Mouse (Mus musculus) left cerebral cortex, postnatal 4 days (tissue): ENCODE data around the gene Megf11. TPM values are rescaled to one million over a fixed set of nuclear protein-coding genes. Genes with fewer than 3 reads are reported as not detected.

Experiments used
- DNase-seq: peaks from one replicate; pipeline ENCODE4 v3.0.0-alpha.2; 2022
- intact Hi-C: fragments of 180-260 bp; cut with DNase I; formaldehyde crosslinking; loops from one replicate; pipeline ENCODE4 v1.15.1; 2025
- total RNA-seq, 2 experiments: library from RNA; stranded (reverse); gene quantifications; 2 replicates each; pipeline ENCODE4 v1.2.3; 2021

Gene Megf11
- total RNA-seq, 2 experiments from 2014 or later: 3.3 to 5.2 TPM

DNA sequence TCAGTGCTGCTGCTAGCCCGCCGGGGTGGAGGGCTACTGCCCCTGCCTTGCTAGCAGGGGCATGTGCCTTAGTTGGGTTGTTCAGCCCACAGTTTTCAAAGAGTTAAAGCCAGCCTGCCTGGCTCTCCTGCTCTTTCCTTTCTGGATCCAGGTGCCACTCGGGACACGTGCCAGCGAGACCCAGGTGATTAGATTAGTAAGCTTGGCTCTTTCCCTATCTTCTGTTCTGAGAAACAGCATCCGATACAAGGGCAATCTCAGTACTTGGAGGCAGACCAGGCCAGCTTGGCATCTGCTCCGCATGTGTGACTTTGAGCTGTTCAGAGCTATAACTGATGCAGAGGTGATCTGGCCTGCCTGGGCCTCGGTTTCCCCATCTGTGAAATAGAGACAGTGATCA is 209.0 kb downstream of the Megf11 start:
- intact Hi-C loops: no loop called here
- peak; percentile 39 for DNase-seq

DNA sequence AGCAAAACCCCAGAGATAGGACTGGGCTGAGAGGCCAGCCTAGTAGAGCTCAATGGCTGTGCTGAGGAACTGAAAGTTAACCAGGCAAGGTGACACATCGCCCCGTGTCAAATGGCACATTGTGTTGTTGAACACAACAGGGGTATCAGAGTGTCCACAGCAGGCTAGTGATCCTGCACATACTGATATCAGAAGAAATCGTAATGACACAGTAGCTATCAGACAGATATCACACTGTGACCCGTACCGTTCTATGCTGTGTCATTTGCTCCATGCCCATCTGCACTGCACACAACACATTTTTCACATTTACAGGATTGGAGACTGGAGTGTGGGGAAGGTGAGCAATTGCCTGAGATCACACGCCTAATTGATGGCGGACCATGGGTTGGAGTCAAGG is 213.0 kb downstream of the Megf11 start:
- no peak for DNase-seq
- intact Hi-C loops: no loop called here

DNA sequence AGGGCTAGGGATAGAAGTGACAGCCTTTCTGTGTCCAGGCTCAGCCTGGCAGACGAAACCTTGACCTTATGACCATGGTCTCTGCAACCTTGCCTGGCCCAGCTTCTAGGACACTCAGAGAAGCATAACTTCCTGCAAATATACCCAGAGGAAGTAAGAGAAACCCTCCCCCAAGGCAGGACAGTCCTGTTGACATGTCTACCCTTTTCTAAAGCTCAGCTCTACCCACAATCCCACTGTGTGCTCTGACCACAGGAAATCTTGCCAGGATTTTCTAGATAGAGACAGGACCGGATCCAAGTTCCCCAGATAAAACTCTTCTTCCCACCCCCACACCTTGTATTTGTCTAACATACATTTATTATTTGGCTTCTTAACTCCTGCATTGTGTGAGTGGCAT is 215.3 kb downstream of the Megf11 start:
- intact Hi-C loops: no loop called here
- no peak for DNase-seq

DNA sequence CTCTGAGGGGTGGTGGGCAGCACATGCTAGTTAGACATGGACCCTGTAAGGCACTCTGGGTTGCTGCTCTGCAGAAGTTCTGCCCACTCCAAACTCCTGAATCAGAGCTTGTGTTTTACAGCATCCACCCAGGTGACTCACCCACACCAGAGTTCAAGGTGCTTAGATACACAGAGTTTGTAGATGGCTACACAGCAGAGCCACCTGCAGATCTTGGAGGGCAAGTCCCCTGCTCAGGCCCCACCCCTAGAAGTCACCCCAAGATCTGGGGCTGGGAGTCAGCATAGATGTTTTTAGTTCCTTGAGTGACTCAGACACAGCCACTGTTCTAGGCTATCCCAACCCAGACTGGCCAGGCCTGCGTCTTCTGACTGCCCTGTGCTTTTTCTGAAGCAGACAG is 217.5 kb downstream of the Megf11 start:
- intact Hi-C loops: no loop called here
- no peak for DNase-seq

DNA sequence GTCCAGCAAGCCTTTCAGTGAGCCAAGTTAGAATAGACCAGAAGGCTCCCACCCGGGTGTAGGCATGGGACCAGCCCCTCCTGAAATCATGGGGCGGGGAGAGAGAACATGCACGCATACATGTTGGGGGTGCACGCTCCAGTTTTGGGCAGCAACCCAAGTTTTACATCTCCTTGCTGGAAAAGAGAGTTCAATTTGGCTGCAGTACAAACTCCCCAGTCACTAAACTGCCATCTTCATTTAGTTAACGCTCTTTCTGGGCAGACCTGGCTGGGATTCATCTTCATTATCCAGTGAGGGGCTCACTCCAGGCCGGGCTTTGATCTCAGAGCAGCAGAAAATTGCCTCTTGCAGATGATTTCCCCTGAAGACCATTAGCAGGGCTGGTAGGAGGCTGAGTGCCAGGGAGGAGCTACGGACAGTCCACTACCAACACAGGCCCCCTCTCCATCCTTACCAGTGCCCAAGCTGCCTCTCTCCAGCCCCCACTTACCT is 218.8 kb downstream of the Megf11 start:
- DNase-seq: peak; percentile 90
- intact Hi-C loops: no loop called here

DNA sequence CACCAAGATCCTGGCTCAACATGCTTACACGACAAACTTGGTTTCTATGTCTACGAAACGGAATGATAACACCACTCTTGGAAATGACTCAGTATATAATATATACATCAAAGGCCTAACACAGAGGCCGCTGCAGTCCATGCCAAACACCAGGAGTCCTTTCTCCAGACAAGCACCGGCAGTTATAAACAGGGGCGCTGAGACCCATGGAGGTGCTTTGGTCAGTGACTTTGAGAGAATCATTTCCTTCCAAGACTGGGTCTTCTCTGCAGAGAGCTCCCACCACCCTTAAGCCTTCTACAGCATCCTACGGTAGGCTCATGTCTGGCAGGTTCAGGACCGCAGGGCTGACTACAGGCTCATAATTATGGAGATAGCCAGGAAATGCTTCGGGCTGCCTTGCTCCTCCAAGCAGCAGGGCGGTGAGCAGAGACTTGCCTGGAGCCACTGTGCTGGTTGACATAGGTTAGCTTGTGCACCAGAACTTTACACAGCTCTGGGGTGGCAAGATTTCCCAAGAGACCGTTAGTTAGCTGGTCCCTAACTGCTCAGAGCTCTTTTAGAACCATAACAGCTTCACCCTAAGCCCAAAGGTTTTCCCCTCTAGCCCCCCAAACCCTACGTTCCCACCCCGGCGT is 219.8 kb downstream of the Megf11 start:
- intact Hi-C loops: no loop called here
- DNase-seq: no peak

DNA sequence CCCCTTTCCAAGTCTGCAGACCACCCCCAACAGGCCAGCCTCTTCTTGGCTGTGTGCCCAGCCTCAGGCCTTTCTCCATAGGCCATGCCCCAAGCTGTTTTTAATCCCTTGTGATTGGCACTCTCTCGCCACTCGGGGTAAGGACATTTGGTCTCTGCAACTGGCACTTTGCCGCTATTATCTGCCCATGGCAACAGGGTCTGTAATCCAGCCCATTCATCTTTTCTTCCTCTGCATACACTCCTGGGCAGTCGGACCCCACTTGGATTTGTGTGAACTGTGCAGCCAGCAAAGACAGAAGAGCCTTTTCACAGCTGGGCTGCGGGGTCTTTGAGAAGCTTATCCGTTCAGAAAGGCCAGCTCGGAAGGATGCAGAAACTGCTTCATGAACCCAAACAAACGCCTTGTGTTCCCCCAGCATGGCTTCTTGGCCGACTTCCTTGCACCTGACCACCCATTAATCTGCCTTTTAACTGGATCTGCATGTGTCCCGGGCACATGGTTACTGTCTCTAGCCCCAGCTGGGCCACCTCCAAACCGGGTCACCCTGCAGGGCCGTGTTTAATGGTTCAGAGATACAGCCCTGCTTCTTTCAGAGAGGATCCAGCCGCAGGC is 220.4 kb downstream of the Megf11 start:
- peak; percentile 89 for DNase-seq
- intact Hi-C loops: no loop called here

DNA sequence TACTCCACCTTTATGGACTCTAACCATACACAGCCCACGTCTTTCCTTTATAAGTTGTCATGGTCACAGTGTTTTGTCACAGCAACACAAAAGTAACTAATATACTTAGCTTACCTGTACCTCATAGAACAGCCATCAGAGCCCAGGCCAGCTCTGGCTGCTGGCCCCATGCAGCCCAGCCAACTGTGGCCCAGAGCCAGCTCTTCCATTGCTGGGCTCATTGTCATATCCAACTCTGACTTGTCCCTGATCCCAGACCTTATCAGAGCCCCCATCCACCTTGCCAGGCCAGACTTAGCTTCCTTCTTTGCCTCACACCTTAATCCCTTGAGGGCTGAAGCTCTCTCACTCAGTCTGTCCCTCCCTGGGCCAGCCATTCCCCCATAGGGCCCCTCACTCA is 221.6 kb downstream of the Megf11 start:
- intact Hi-C loops: no loop called here
- DNase-seq: peak; percentile 18

DNA sequence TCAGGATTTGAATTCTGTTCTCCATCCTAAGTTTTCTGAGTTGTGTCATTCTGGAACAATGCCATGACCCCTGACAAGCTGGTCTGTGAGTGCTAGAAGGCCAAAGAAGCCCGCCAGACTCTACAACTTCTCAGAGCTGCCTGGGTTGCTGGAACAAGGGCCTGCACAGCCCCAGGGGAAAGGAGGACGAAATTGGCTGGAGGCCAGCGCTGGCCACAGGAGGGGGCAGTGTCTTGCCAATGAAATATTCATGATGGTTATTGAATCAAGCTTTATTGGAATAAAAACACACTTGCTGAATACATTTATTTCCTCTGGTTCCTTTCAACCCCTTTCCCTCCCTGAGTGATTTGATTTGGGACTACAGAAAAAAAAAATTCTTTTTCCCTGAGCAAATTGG is 224.1 kb downstream of the Megf11 start:
- peak; percentile 76 for DNase-seq
- intact Hi-C loops: no loop called here

DNA sequence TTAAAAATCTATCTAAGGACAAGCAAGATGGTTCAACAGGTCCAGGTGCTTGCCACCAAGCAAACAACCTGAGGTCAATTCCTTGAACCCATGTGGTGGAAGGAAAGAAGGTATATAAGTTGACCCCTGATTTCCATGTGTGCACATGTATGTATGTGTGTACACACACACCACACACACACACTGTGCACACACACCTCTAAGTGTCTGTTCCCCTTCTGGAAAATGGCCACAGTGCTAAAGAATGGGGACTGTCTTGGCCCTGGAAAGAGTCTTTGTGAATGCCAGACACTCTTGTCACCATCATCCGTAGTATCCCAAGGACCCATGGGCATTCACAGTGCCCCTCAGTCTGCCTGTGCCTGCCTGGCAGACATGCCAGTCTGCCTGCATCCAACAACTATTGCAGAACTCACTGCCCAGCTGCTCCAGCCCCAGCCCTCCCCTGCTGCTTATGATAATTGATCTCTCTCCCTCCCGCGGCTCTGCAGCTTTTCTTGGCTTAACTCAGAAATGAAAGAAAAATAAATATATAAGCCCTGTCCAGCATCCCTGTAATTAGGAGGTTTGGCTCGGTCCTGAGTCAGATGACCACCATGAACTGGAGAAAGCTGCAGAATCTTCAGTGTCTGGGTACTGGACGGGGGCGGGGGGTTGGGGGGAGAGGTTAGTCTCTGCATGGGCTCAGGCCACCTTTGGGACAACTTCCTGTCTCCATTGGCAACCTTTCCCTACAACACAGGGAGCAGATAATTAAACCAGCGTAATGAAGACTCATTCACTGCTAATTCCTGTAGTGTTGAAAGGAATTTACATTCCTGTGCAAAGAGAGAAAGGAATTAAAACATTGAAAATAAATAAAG is 226.9 kb downstream of the Megf11 start:
- intact Hi-C loops: no loop called here
- DNase-seq: peak; percentile 83

DNA sequence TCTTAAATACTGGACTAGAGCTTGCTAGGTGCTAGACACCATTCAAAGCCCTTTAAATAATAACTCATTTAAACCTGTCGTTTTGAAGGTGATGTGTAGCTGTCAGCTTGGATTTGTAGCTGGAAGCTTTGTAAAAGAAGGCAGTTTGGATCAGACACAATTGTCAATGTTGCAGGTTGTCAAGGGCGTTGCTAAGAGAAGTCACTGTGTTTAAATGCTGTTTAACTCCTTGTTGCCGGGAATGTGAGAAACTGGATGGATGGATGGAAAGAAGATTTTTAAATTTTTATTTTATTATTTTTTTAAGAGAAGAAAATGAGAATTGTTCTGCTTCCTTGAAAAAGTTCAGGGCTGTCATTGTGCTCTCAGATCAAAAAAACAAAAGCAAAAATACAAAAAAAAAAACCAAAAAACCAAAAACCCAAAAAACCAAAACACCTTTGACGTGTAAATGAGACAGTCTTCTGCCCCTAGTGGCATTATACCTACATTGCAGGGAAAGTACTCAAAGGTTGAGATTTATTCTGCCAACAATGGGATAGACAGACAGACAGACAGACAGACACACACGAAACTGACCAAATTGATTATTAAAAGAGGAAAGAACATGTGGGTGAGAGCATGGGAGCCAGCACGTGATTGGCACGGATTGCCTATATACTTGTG is 227.7 kb downstream of the Megf11 start:
- DNase-seq: no peak
- intact Hi-C loops: no loop called here

DNA sequence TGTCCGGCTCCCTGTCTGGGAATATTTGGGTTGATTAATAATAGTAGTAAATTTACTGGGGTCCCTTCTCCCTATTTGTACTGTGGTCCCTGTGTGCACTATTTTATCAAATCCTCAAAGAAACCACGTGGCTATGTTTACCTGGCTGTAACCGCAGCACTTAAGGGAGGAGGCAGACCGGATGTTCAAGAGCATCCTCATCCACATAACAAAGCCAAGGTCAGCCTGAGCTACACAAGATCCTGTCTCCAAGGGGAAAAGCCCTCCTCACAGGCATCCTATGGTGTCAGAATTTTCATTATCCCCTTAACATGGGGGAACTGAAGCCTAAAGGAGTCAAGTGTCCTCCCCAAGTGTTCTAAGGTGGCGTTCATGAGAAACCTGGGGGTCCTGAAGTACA is 232.0 kb downstream of the Megf11 start:
- no peak for DNase-seq
- intact Hi-C loops: no loop called here

DNA sequence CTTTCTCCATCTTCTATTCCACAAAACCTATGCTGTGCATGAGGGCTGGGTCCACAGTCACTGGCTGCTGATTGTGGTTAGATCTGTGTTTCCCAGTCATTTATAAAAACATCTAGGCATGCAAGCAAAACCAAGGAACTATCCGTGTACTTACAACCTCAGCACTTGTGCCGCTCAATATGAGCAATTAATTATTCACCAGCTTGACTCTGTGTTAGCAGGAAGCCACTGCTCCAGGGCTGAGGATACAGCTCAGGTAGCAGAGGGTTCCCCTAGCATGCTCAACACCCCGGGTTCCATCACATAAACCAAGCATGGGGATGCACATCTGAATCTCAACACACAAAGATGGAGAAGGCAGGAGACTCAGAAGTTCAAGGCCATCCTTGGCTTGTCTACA is 233.0 kb downstream of the Megf11 start:
- DNase-seq: no peak
- intact Hi-C loops: no loop called here

DNA sequence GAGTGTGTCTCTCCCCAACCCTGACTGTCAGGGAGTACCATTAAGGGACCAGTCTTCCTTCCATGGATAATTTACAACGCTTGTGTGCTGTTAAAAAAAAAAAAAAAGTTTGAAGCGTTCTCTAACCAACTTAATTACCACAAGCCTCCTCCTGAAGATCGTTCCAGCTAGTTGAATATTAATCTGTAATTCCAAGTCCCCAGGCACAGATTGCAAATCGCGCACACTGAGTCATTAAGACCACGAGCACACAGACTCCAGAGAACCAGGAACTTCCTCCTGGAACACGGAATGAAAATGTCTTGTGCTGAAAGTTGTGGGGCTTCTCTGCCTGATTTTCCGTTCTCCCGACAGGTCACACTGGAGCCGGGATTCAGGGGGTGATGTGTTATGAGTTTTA is 234.0 kb downstream of the Megf11 start:
- intact Hi-C loops: no loop called here
- DNase-seq: no peak

DNA sequence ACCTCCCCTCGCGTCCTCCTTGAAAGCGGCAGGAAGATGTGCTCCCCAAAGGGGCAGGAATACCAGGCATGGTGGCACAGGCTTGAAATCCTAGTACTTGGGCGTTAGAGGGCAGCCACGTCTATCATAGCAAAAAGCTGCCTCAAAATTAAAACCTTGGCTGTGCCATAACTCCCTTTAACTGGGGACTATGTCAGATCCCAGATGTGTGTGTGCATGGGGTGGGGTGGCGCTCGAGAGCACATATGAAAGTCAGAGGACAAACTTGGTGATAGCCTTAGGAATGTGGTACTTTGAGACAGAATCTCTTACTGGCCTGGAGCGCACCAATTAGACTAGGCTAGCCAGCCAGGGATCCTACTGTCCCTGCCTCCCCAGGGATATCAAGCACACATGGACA is 235.2 kb downstream of the Megf11 start:
- DNase-seq: no peak
- intact Hi-C loops: no loop called here

DNA sequence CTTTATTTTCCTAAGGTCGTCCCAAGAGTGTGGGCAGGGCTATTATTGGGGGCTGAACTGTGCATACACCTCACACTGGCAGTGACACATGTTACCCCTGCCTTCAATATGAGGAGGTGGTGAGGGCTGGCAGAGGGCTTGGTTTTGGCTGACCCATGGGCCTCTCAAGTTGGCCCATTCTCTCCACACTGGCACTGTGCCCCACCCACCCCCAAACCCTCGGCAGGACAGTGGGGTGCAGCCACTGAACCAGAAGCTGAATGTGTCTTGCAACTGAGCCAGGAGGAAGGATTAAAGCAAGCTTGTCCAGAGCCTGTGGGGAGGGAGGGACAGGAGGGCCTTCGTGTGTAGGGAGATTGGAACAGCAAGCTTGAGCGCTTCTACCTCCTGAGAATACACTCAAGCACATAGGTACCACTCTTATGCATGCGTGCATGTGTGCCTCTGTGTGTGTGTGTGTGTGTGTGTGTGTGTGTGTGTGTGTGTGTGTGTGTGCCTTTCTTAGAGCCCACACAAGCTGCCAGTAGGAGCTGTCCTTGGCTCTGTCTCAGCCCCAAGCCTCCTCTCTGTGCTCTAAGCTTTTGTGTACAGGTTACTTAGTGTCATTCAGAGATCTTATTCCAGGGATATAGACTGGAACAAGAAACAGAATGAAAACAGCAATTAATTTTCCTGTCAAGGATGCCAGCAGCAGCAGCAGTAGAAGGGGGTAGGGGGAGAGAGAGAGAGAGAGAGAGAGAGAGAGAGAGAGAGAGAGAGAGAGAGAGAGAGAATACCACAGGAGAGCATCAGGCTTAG is 236.3 kb downstream of the Megf11 start:
- DNase-seq: peak; percentile 87
- intact Hi-C loops: no loop called here

DNA sequence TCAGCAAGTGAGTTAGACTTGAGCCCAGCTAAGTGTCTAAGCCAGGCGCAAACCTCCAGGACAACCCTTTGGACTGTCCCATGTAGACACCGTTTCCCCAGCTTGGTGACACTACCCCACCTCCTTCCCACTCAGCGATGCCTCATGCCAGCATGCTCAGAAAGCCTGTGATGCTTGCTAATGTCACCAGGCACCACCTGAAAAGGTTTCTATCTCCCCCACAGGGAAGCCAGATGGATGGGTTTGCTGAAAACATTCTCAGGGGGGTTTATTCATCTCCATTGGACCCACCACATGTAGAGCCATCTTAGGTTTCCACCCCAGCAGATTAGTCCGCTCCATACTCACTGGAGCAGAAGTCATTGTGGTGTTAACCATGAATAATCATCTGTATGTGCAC is 237.9 kb downstream of the Megf11 start:
- DNase-seq: no peak
- intact Hi-C loops: no loop called here

DNA sequence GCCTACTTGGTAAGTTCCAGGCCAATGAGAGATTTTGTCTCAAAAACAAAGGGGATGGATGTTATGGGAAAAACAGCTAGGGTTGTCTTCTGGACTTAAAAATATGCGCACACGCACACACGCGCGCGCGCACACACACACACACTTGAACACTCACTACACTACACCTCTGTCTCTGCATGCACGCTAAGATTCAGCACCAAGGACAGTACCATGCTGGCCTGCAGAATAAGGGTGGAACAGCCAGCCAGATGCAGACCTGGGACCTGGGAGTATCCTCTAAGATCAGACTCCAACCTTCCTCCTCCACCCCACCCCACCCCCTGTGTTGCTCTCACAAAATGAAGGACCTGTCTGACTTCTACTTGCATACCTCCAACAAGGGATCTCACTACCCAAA is 239.1 kb downstream of the Megf11 start:
- DNase-seq: no peak
- intact Hi-C loops: no loop called here

DNA sequence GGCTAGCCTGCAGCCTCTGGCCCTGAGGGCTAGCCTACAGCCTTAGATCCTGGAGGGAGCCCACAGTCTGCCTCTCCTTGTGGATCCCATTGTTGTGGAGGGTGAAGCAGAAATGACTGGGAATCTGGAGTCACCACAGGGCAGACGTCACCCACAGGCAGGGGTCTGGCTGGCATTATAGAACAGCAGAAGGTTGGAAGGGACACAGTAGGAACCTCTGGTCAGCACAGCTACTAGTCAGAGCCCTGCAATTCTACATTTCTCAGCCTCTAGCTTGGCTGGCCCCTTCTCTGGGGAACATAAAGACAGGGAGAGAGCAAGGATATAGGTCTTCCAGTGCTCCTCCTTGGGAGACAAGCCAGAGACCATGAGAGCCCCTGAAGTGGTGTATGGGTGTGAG is 244.4 kb downstream of the Megf11 start:
- intact Hi-C loops: no loop called here
- no peak for DNase-seq

DNA sequence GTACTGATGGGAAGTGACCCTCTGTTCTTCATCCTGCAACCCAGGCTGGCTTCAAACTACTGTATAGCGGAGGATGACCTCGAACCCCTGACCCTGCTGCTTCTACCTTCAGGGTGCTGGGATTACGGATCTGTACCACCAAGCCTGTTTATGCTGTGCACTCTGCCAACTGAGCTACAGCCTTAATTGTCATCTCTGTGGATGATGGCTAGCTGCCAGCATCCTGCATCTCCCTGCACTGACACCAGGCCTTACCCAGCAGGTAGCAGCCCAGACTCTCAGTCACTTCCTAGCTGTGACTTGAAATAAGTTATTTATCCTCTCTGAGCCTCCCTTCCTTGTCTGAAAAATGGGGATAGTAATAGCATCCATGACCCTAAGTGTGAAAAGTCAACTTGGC is 247.7 kb downstream of the Megf11 start:
- DNase-seq: peak; percentile 43
- intact Hi-C loops: no loop called here

DNA sequence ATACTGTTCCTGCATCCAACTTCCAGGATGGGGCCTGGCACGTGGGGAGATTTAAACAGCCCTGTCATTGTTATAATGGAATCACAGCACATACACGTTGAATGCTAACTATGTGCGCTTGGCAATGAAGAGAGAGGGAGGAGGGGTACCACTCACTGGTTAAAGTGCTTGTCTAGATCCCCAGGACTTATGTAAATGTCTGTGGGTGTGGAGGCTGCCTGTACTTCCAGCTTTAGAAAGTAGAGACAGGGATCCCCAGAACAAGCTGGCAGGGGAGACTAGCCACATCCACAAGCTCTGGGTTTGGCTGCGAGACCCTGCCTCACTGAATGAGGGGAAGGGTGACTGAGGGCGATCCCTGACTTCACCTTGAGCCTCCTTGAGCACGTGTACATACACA is 250.7 kb downstream of the Megf11 start:
- DNase-seq: no peak
- intact Hi-C loops: no loop called here
